Mouse (Mus musculus) fibroblast of lung, adult 2 months (primary cell): ENCODE results near the gene Sema5a.
A peak's percentile ranks its signal among the peaks of the same experiment; 100 is the strongest.

Experiments used
- DNase-seq: peaks from one replicate; pipeline ENCODE4 v3.0.0-alpha.2; 2011; ENCODE audit warnings: low read depth

The Sema5a gene

GRCm38 (mm10) chr15:32306557-32307243 is 62.1 kb downstream of the Sema5a start:
- no peak for DNase-seq

- DNase-seq: no peak
Observed at GRCm38 (mm10) chr15:32310834-32311233, 66.2 kb downstream of the Sema5a start.

- no peak for DNase-seq
Observed at GRCm38 (mm10) chr15:32311287-32311686, 66.7 kb downstream of the Sema5a start.

DNA sequence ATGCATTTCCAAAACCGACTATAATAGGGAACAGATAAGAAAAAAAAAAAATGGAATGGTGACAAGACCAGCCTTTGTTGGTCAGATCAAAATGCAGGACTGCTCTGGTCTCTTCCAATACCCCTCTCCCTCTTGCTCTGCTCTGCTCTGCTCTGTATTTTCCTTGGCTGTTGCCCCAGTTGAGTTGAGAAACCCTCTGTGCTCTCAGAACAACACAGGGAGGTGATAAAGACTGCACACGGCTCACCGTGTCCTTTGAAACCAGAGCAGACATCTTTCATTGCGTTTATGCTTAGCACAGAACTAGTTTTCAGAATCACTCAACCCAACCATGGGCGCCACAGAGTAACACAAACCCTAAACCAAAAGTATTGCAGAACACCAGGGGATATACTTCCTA is 72.5 kb downstream of the Sema5a start:
- no peak for DNase-seq

DNA sequence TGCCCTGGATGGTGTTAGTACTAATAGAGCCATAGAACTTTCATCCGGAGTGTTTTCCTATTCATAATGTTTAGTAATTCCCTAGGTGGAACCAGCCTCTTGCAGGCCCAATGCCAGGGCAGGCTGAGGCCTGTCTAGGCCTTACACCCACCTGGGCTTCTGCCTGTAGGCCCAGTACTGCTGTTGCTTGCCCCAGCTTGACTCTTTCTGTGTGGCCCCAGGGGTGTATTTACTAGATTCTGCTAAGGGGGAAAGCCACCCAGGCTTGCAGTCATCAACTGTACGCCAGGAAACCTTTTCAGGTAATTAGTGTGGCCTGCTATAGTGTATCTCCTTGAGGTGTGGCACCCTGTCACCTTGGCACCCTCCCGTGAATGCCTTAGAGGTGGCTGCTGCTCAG is 76.1 kb downstream of the Sema5a start:
- DNase-seq: no peak

DNA sequence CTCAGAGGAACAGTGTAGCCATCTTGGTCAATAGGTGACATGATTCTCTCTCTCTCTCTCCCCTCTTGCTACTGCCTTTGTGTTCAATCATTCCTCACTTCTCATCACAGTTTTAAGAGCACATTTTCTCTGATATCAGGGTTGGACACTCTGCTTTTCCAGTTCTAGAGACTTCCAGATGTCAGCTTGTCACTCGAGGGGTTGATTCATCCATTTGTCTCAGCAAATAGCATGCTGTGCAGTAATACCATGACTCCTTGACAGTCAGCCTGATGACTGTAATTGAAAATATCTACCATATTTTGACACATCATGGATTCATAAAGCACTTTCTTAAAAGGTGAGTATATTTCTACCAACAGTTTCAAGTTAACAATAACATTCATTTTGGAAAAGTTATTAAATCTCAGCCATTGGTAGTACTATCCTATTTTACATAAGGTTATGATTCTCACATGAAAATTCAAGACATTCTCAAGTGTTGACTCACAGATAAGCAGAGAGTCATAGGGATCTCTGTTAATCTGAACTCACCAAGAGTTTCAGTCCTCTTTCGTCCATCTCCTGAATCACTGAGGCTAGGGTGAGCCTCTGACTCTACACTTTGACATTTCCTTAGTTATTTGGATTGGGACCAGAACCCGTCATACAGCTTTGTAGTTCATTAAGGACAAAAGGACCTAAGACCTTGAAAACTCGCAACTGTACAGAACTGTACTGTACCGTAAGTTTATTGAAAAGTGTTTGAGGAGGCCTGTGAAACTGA is 78.0 kb downstream of the Sema5a start:
- DNase-seq: no peak

- DNase-seq: no peak
Observed at GRCm38 (mm10) chr15:32323224-32323623, 78.6 kb downstream of the Sema5a start.

- DNase-seq: no peak
Observed at GRCm38 (mm10) chr15:32324105-32324504, 79.5 kb downstream of the Sema5a start.

GRCm38 (mm10) chr15:32328370-32329004 is 83.9 kb downstream of the Sema5a start:
- DNase-seq: peak; percentile 48

GRCm38 (mm10) chr15:32329670-32330330 is 85.2 kb downstream of the Sema5a start:
- no peak for DNase-seq

DNA sequence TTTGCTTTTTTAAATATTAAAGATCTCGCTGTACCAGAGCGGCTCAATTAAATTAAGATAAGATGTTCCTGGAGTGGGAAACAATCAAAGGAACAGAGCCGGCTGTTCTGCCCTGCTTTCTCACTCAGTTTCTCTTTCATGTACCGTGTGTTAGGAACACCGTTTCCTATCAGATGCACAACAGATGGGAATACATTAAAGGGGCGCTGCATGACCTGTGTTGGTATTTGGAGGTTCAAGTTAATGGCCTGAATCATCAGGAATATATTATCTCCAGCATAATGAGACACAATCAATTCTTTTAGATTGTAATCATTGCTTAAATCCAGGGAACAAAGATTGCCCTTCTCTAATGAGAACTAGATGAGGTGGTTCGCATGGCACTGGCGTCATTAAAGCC is 85.8 kb downstream of the Sema5a start:
- no peak for DNase-seq

- DNase-seq: no peak
Observed at GRCm38 (mm10) chr15:32331037-32331436, 86.4 kb downstream of the Sema5a start.

DNA sequence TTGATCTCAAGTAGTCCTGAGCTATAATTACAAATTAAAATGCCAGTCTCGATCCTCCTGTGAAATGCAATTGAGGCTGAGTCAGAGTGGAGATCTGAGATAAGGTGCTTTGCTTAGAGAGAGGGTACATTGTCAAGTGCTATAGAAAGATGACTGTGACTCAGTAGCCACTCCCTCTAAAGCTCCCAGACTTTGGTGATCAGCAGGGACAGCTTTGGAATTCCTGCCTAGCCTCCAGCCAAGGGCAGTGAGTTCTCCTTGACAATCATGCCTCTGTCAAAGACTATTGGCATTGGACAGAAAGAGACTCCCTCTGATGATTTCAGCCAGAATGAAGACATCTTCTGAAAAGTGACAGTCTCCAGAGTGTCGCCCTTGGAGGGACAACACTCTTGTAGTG is 88.8 kb downstream of the Sema5a start:
- DNase-seq: no peak

- DNase-seq: no peak
Observed at GRCm38 (mm10) chr15:32337810-32338209, 93.2 kb downstream of the Sema5a start.

- no peak for DNase-seq
Observed at GRCm38 (mm10) chr15:32338721-32339290, 94.2 kb downstream of the Sema5a start.

- DNase-seq: no peak
Observed at GRCm38 (mm10) chr15:32339426-32339825, 94.8 kb downstream of the Sema5a start.

DNA sequence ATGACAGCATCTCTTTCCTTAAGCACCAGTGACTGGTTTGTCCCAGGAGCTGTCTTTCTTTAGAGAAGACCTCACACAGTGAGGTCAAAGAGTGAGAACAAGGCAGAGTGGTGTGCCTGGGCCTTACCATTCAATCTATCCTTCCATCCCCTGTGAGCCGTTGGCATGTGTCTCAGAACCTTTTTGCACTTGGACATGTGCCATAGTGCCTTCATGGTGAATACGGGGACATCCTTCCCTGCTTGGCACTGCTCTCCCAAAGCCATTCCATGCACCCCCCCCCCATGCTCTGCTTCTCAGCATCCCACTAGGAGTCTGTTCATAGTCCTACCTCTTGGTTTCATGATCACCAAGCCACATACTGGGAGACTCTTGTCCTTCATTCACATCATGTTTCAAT is 96.8 kb downstream of the Sema5a start:
- no peak for DNase-seq

DNA sequence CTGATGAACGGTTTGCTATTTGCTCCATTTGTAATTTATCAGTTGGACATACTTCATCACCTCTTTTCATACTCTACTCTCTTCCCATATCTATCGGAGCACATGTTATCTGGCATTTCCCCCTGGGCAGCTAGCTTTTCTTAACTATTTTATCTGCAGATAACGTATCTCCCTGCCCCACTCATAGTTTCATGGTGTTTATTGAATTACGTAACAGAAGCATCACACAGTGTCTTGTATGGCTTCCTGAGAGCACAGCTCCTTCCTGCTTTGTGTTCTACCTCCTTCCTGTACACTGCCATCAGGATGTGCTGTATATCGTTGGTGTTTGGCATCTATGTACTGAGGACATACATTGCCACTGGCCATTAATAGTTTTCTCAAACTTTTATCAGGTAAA is 98.9 kb downstream of the Sema5a start:
- DNase-seq: no peak

- no peak for DNase-seq
Observed at GRCm38 (mm10) chr15:32347315-32347714, 102.7 kb downstream of the Sema5a start.

DNA sequence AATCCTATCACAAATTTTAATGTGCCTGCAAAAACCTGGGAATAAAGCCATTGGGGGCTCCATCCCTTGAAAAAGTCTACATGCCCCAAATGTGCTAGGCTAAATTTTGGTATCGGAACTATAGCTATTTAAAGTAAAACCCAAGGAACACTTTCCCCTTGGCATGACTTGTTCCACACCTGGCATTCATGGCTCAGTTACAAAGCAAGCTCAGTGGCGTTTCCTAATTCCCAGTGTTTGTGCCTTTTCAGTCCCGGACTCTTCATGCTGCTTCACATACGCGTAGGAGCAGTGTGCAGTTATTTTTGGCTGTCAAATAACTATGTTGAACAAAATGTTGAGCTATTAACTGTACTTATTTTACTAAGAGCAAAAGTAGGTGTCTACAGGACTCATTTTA is 104.7 kb downstream of the Sema5a start:
- DNase-seq: no peak

- DNase-seq: no peak
Observed at GRCm38 (mm10) chr15:32352995-32353394, 108.4 kb downstream of the Sema5a start.

- DNase-seq: no peak
Observed at GRCm38 (mm10) chr15:32353513-32353912, 108.9 kb downstream of the Sema5a start.
